Mouse (Mus musculus): ENCODE data around the gene Cks1b.

DNA sequence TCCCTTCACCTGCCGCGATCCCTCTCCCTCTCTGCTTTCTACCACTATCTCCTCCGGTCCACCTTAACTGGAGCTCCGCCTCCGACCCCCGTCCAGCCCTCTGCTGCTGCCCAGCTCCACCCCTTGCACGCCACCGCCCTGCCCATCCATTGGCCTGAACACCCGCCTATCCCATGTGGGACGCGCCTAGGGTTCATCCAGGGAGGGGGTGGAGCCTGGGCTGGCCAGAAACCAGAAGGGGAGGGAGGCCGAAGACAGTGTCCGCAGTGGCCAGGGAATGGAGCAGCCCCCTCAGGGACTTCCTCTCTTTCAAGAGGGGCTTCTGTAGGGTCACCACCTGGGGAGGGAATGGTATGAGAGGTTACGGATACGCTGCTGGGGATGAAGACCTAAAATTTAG lies 24.6 kb downstream of the Cks1b start:
- TF ChIP-seq POLR2A (IDR thresholded peaks at IDR 0.05; ENCODE audit: low read depth, low read length) (peak; percentile 75), CTCF (conservative IDR thresholded peaks at IDR 0.05 in 1 of 2, IDR thresholded peaks at IDR 0.05 in 1 of 2; ENCODE audit: low read depth in 2 of 2, low read length in 2 of 2) (no peak), E2F4 (IDR thresholded peaks at IDR 0.05; ENCODE audit: insufficient replicate concordance, low read depth, low read length) (no peak), MEF2A (IDR thresholded peaks at IDR 0.05; ENCODE audit: borderline replicate concordance, low read depth, low read length) (0 out of 2 replicates have a peak, but pooled peaks have one; percentile 32), TCF12 (IDR thresholded peaks at IDR 0.05; ENCODE audit: low read depth, low read length) (peak; percentile 61; the same call in 1 of the 2 replicates), ETS1 (conservative IDR thresholded peaks at IDR 0.05; ENCODE audit: low read depth, low read length) (no peak), POLR2AphosphoS2 (IDR thresholded peaks at IDR 0.05; ENCODE audit: low read depth, low read length) (no peak), MAFK (IDR thresholded peaks at IDR 0.05; ENCODE audit: insufficient replicate concordance, low read length) (no peak), USF1 (IDR thresholded peaks at IDR 0.05; ENCODE audit: low read depth, low read length) (no peak), MAX (IDR thresholded peaks at IDR 0.05; ENCODE audit: low read length) (0 out of 2 replicates have a peak, but pooled peaks have one; percentile 8), MYC (IDR thresholded peaks at IDR 0.05; ENCODE audit: low read depth, low read length) (no peak), NELFE (IDR thresholded peaks at IDR 0.05; ENCODE audit: low read depth, low read length) (peak; percentile 31; the same call in 1 of the 2 replicates)

Data from CH12.LX (cell line).